Mouse (Mus musculus) testis, adult 2 months (tissue): ENCODE data around the gene Prrt1. TPM values are rescaled to one million over a fixed set of nuclear protein-coding genes. Genes with fewer than 3 reads are reported as not detected.

Experiments
- H3K27ac ChIP-seq: fragments of 200-500 bp; 2 replicates; pipeline ENCODE4 v1.5.1; 2012; ENCODE audit warnings: low read depth, low read length; ENCODE audit not compliant: control insufficient read depth, insufficient read depth
- H3K27me3 ChIP-seq: fragments of 200-500 bp; 2 replicates; pipeline ENCODE4 v1.6.1; 2012; ENCODE audit warnings: mild to moderate bottlenecking, low read length, moderate library complexity; ENCODE audit not compliant: control insufficient read depth, insufficient read depth
- H3K36me3 ChIP-seq: fragments of 200-500 bp; 2 replicates; pipeline ENCODE4 v1.6.1; 2012; ENCODE audit warnings: mild to moderate bottlenecking, low read length; ENCODE audit not compliant: control insufficient read depth, insufficient read depth
- H3K4me1 ChIP-seq: fragments of 200-500 bp; 2 replicates; pipeline ENCODE4 v1.6.1; 2012; ENCODE audit warnings: low read length; ENCODE audit not compliant: control insufficient read depth, insufficient read depth
- H3K4me3 ChIP-seq: fragments of 200-500 bp; 2 replicates; pipeline ENCODE4 v1.5.1; 2012; ENCODE audit warnings: low read depth, mild to moderate bottlenecking, low read length, moderate library complexity, mixed read lengths; ENCODE audit not compliant: control insufficient read depth
- CTCF ChIP-seq: fragments of 200-500 bp; IDR thresholded peaks from 2 replicates; pipeline ENCODE4 v1.5.1; 2012; ENCODE audit warnings: low read depth, mild to moderate bottlenecking, inconsistent platforms, low read length, moderate library complexity; ENCODE audit not compliant: control insufficient read depth, insufficient read depth, insufficient replicate concordance
- POLR2A ChIP-seq: fragments of 200-500 bp; IDR thresholded peaks from 2 replicates; pipeline ENCODE4 v1.6.1; 2012; ENCODE audit warnings: low read depth, mild to moderate bottlenecking, inconsistent platforms, low read length, moderate library complexity; ENCODE audit not compliant: control insufficient read depth
- polyA plus RNA-seq: library from polyadenylated mRNA; depleted of rRNA; stranded (reverse); fragments of >200 nt; gene quantifications from 2 replicates; pipeline ENCODE4 v1.2.3, GENCODE M21; 2012

Gene Prrt1
- polyA plus RNA-seq, 1 experiment: 1.6 TPM

DNA sequence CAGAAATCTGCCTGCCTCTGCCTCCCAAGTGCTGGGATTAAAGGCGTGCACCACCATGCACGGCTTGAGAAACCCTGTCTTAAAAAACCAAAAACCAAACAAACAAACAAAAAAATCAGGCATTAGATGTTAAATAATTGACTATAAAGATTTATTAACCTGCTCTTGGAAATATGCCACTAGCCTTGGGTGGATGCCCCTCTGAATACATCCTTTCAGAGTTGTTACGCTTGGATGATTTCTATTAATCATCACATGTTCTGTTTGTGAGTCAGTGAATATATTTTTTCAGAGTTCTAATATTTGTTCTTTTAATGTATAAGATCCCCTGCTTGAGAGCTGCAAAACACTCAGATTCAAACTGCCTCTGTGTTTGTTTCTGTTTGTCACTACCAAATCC is 4.4 kb upstream of the Prrt1 start:
- Histone ChIP-seq H3K4me1 (peaks cover 31% of the 10 kb centered on the region), H3K4me3 (no peak overlapping the region), H3K27me3 (no peaks in the 10 kb centered on the region), H3K36me3 (no peaks in the 10 kb centered on the region), H3K27ac (no peak overlapping the region)
- TF ChIP-seq CTCF: no peak
- no peak for TF ChIP-seq POLR2A

DNA sequence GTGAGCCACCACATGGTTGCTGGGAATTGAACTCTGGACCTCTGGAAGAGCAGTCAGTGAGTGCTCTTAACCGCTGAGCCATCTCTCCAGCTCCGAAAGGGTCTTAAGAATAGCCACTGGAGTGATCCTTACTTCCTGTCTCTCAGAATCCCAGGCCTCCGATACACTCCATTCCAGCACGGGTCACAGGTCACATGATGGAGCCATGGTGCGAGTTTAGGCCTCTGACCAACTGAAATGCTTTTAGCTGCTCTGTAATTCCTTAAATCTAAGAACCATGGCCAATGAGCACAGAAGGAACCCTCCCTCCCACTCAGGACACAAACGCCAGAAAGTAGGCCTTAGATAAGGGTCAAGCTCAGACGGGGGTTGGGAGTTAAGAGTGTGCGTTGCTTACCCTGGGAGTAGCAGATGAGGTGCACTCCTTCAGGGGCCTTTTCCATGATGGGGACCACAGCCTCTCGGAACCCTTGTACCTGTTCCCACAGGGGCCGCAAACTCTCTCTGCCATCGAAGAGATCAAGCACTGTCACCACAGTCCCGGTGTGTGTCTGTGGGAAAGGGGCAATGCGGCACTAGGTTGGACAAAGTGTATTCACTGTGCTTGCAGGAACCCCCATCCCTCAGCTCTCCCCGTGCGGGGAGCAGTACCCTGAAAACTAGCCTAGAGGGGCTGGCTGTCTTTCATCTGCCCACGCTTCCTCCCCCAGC is 3.1 kb upstream of the Prrt1 start:
- H3K27ac ChIP-seq: peak overlapping the region; percentile 81
- no peaks in the 10 kb centered on the region for H3K36me3 ChIP-seq
- H3K4me1 ChIP-seq: peaks cover 40% of the 10 kb centered on the region
- H3K4me3 ChIP-seq: peak overlapping the region; percentile 94
- peaks cover 5% of the 10 kb centered on the region; the same call in 1 of the 2 replicates for H3K27me3 ChIP-seq
- TF ChIP-seq CTCF (no peak), POLR2A (no peak)

- no peaks in the 10 kb centered on the region for H3K36me3 ChIP-seq
- H3K27ac ChIP-seq: peak overlapping the region; percentile 81
- H3K27me3 ChIP-seq: peaks cover 5% of the 10 kb centered on the region; the same call in 1 of the 2 replicates
- peak overlapping the region; percentile 94 for H3K4me3 ChIP-seq
- H3K4me1 ChIP-seq: peaks cover 44% of the 10 kb centered on the region
- TF ChIP-seq CTCF: peak; percentile 18; the same call in 1 of the 2 replicates
- TF ChIP-seq POLR2A: no peak
Observed at GRCm38 (mm10) chr17:34626773-34627092, 2.6 kb upstream of the Prrt1 start.

- H3K27ac ChIP-seq: peak overlapping the region; percentile 92
- H3K36me3 ChIP-seq: no peaks in the 10 kb centered on the region
- peaks cover 5% of the 10 kb centered on the region; the same call in 1 of the 2 replicates for H3K27me3 ChIP-seq
- H3K4me1 ChIP-seq: peaks cover 48% of the 10 kb centered on the region
- H3K4me3 ChIP-seq: peak overlapping the region; percentile 94
- TF ChIP-seq CTCF: no peak
- TF ChIP-seq POLR2A: peak; percentile 48; the same call in 1 of the 2 replicates
Observed at GRCm38 (mm10) chr17:34627093-34627942, 2.0 kb upstream of the Prrt1 start.

- Histone ChIP-seq H3K4me3 (peak within 1 kb of the TSS; percentile 94), H3K4me1 (peaks cover 51% of the 10 kb centered on the region), H3K27ac (peak within 1 kb of the TSS; percentile 92), H3K36me3 (no peaks in the 10 kb centered on the region), H3K27me3 (peaks cover 5% of the 10 kb centered on the region; the same call in 1 of the 2 replicates)
- TF ChIP-seq POLR2A (no peak), CTCF (no peak)
Observed at GRCm38 (mm10) chr17:34627943-34628643, 1.2 kb upstream of the Prrt1 start, which contains the start of gene Ppt2. Gene Ppt2, minus strand, starts transcription at chr17:34628510.

DNA sequence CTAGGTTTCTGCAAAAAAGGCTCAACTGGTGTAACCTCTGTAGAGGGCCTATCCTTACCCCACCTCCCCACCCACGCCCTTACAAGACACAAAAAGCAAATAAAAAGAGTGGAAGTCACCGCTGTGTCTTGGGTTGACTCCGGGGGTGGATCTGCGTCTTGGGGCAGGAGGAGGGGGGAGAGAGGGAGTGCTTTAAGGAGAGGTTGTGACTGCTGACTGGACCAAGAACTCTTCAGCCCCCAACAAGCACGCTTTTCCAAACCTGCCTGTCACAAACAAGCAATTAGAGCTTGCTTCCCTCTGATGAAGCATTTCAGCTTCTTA is 727 bp upstream of the Prrt1 start:
- no peak overlapping the region for H3K27ac ChIP-seq
- peaks cover 51% of the 10 kb centered on the region for H3K4me1 ChIP-seq
- H3K36me3 ChIP-seq: no peaks in the 10 kb centered on the region
- peaks cover 5% of the 10 kb centered on the region; the same call in 1 of the 2 replicates for H3K27me3 ChIP-seq
- H3K4me3 ChIP-seq: no peak overlapping the region
- TF ChIP-seq CTCF (no peak), POLR2A (no peak)
